In genomic region chr16:24490751-24491485, GRCm38 (mm10) we compare ENCODE assay signal across 9 mouse cellular contexts.
DNase-seq lines count a peak whose midpoint lies in the region; ATAC-seq and TF ChIP-seq lines count a peak whose summit lies in the region.
"Had no signal": no experiment of that assay in that cellular context is flagged by ENCODE, and none has a peak within 500 bp of the region (broad histone marks: within the 10 kb centered on the region; RNA-seq: fewer than 3 reads in every experiment).

No protein-coding gene starts in this region.

- no peaks in the 10 kb centered on the region for H3K36me3 ChIP-seq in forebrain, postnatal 0 days (ENCODE audit: insufficient read depth)
- H3K36me3 ChIP-seq in hindbrain, embryonic 15.5 days, result no peaks in the 10 kb centered on the region
- H3K36me3 ChIP-seq in midbrain, embryonic 11.5 days (ENCODE audit: control insufficient read depth, insufficient read depth, low read length), result no peaks in the 10 kb centered on the region
- H3K36me3 ChIP-seq: liver, embryonic 15.5 days had no signal

- no peaks in the 10 kb centered on the region for H3K27me3 ChIP-seq in forebrain, postnatal 0 days (ENCODE audit: insufficient read depth, low read length)
- no peaks in the 10 kb centered on the region for H3K27me3 ChIP-seq in hindbrain, embryonic 15.5 days
- H3K27me3 ChIP-seq in midbrain, embryonic 11.5 days (ENCODE audit: control insufficient read depth, insufficient read depth, low read length), result no peaks in the 10 kb centered on the region
- H3K27me3 ChIP-seq: liver, embryonic 15.5 days had no signal

- H3K9ac ChIP-seq in forebrain, postnatal 0 days, result no peak overlapping the region
- H3K9ac ChIP-seq in hindbrain, embryonic 15.5 days, result no peak overlapping the region
- no peak overlapping the region for H3K9ac ChIP-seq in midbrain, embryonic 11.5 days (ENCODE audit: low read length)
- H3K9ac ChIP-seq: liver, embryonic 15.5 days had no signal

- H3K4me3 ChIP-seq in forebrain, postnatal 0 days (ENCODE audit: low read depth, low read length), result no peak overlapping the region
- H3K4me3 ChIP-seq in hindbrain, embryonic 15.5 days, result no peak overlapping the region
- H3K4me3 ChIP-seq in midbrain, embryonic 11.5 days (ENCODE audit: low read depth, low read length), result no peak overlapping the region
- H3K4me3 ChIP-seq: liver, embryonic 15.5 days had no signal

- peak; percentile 51; the same call in 1 of the 2 replicates for ATAC-seq in forebrain, postnatal 0 days
- peak; percentile 69; the same call in 1 of the 2 replicates for ATAC-seq in hindbrain, embryonic 15.5 days (ENCODE audit: low FRiP score, low read depth)
- ATAC-seq in midbrain, embryonic 11.5 days (ENCODE audit: low FRiP score), result peak; percentile 83

- no peaks in the 10 kb centered on the region for H3K9me3 ChIP-seq in forebrain, postnatal 0 days (ENCODE audit: low read length)
- no peaks in the 10 kb centered on the region for H3K9me3 ChIP-seq in hindbrain, embryonic 15.5 days
- H3K9me3 ChIP-seq in midbrain, embryonic 11.5 days (ENCODE audit: control insufficient read depth, low read length), result no peaks in the 10 kb centered on the region
- H3K9me3 ChIP-seq: liver, embryonic 15.5 days had no signal

- peak; percentile 37 for DNase-seq in ovary, adult 18-20 months (ENCODE audit: low spot score)
- DNase-seq in ovary, postnatal 10 days (ENCODE audit: low spot score), result no peak
- peak; percentile 23 for DNase-seq in forebrain, postnatal 0 days
- no peak for DNase-seq in midbrain, embryonic 11.5 days (ENCODE audit: low spot score, missing footprints)
- DNase-seq in testis, postnatal 14 days (ENCODE audit: low spot score), result no peak
- no peak for DNase-seq in yolk sac, embryonic 10.5 days (ENCODE audit: low spot score)
- no peak for DNase-seq in right cerebral cortex, postnatal 25 days

- TF ChIP-seq CTCF in forebrain, postnatal 0 days (IDR thresholded peaks at IDR 0.05; ENCODE audit: low read depth), result no peak

- no peak overlapping the region for H3K4me2 ChIP-seq in forebrain, postnatal 0 days (ENCODE audit: low read depth)
- H3K4me2 ChIP-seq in hindbrain, embryonic 15.5 days, result no peak overlapping the region
- no peak overlapping the region for H3K4me2 ChIP-seq in midbrain, embryonic 11.5 days
- H3K4me2 ChIP-seq: liver, embryonic 15.5 days had no signal

- H3K4me1 ChIP-seq in forebrain, postnatal 0 days (ENCODE audit: insufficient read depth), result no peaks in the 10 kb centered on the region; the same call in none of the 2 replicates
- peaks cover 30% of the 10 kb centered on the region for H3K4me1 ChIP-seq in hindbrain, embryonic 15.5 days (replicated peaks)
- peaks cover 7% of the 10 kb centered on the region; the same call in 1 of the 2 replicates for H3K4me1 ChIP-seq in midbrain, embryonic 11.5 days (ENCODE audit: control insufficient read depth, insufficient read depth, low read length)

- H3K27ac ChIP-seq in forebrain, postnatal 0 days (ENCODE audit: low read depth, low read length), result peak overlapping the region; percentile 45; the same call in 1 of the 2 replicates
- H3K27ac ChIP-seq in hindbrain, embryonic 15.5 days (replicated peaks), result peak overlapping the region; percentile 10; the same call in 1 of the 2 replicates
- no peak overlapping the region for H3K27ac ChIP-seq in midbrain, embryonic 11.5 days (ENCODE audit: low read depth, low read length)
- H3K27ac ChIP-seq: liver, embryonic 15.5 days had no signal

- 27% methylated on average over 18 of the region's 18 CpGs for WGBS in forebrain, postnatal 0 days
- WGBS in hindbrain, embryonic 15.5 days, result 31% methylated on average over 18 of the region's 18 CpGs
- WGBS in midbrain, embryonic 11.5 days, result 52% methylated on average over 18 of the region's 18 CpGs

Comparison
In these comparisons a context has a peak if more than half of its experiments do, and no peak if none do; other contexts are left out.
1. DNase-seq: peak in ovary, adult 18-20 months (single experiment) and forebrain, postnatal 0 days (single experiment); none in ovary, postnatal 10 days (single experiment), midbrain, embryonic 11.5 days (single experiment), testis, postnatal 14 days (single experiment), yolk sac, embryonic 10.5 days (single experiment) and right cerebral cortex, postnatal 25 days (single experiment).
2. Peak in every context shown above with its lines, with median percentiles within 50 percentile points of each other: ATAC-seq.